Comparison of ENCODE assay signal across 9 mouse cellular contexts in genomic region chr7:105568583-105568982, GRCm38 (mm10). TPM values are rescaled to one million over a fixed set of nuclear protein-coding genes. Genes with fewer than 3 reads are reported as not detected.
A peak's percentile ranks its signal among the peaks of the same experiment; 100 is the strongest.
DNase-seq lines count a peak whose midpoint lies in the region; ATAC-seq and TF ChIP-seq lines count a peak whose summit lies in the region.
"Had no signal": no experiment of that assay in that cellular context is flagged by ENCODE, and none has a peak within 500 bp of the region (broad histone marks: within the 10 kb centered on the region; RNA-seq: fewer than 3 reads in every experiment).

No protein-coding gene starts in this region.

- H3K4me3 ChIP-seq in cerebellum, adult 2 months (replicated peaks; ENCODE audit: insufficient read depth, low read depth, low read length), result peak overlapping the region; percentile 59
- peak overlapping the region; percentile 23; the same call in 1 of the 2 replicates for H3K4me3 ChIP-seq in hindbrain, embryonic 10.5 days
- peak overlapping the region; percentile 28 for H3K4me3 ChIP-seq in midbrain, embryonic 15.5 days
- H3K4me3 ChIP-seq: myocyte had no signal

- peak overlapping the region; percentile 90 for H3K27ac ChIP-seq in cerebellum, adult 2 months (ENCODE audit: insufficient read depth, low read length)
- H3K27ac ChIP-seq in hindbrain, embryonic 10.5 days, result peak overlapping the region; percentile 72
- H3K27ac ChIP-seq in midbrain, embryonic 15.5 days, result peak overlapping the region; percentile 89

- ATAC-seq in midbrain, embryonic 15.5 days (replicated peaks), result peak; percentile 74

- TF ChIP-seq POLR2A in cerebellum, adult 2 months (IDR thresholded peaks at IDR 0.05; ENCODE audit: borderline replicate concordance, insufficient read depth, low read length), result no peak

- H3K4me1 ChIP-seq in cerebellum, adult 2 months (ENCODE audit: control insufficient read depth, insufficient read depth, low read length), result peaks cover 40% of the 10 kb centered on the region
- H3K4me1 ChIP-seq in hindbrain, embryonic 10.5 days (replicated peaks), result peaks cover 28% of the 10 kb centered on the region
- H3K4me1 ChIP-seq in midbrain, embryonic 15.5 days, result peaks cover 55% of the 10 kb centered on the region

- peak overlapping the region; percentile 38 for H3K9ac ChIP-seq in midbrain, embryonic 15.5 days

- DNase-seq in brain, adult 2 months (ENCODE audit: low read depth, low spot score), result peak; percentile 94
- DNase-seq in cerebellum, adult 2 months, result peak; percentile 69 to 78
- DNase-seq in hindbrain, embryonic 10.5 days (ENCODE audit: low spot score), result peak; percentile 25
- DNase-seq in adrenal gland, adult (ENCODE audit: inconsistent age in 2 of 2, low spot score in 1 of 2), result no peak
- DNase-seq in heart, postnatal 36 days, result no peak
- no peak for DNase-seq in gastrocnemius, adult 18-20 months (ENCODE audit: low spot score)

- intact Hi-C loops in heart, postnatal 36 days (cut with DNase I), result no loop called here

- 2% methylated on average over 7 of the region's 7 CpGs for WGBS in cerebellum, adult 2 months
- WGBS in hindbrain, embryonic 10.5 days, result 17% methylated on average over 7 of the region's 7 CpGs
- WGBS in midbrain, embryonic 15.5 days, result 3% methylated on average over 7 of the region's 7 CpGs

- H3K9me3 ChIP-seq in hindbrain, embryonic 10.5 days, result no peaks in the 10 kb centered on the region
- H3K9me3 ChIP-seq in midbrain, embryonic 15.5 days, result no peaks in the 10 kb centered on the region

- no peaks in the 10 kb centered on the region for H3K27me3 ChIP-seq in cerebellum, adult 2 months (ENCODE audit: control insufficient read depth, insufficient read depth, low read length)
- H3K27me3 ChIP-seq in hindbrain, embryonic 10.5 days (ENCODE audit: insufficient read depth, poor library complexity, severe bottlenecking), result no peaks in the 10 kb centered on the region
- H3K27me3 ChIP-seq in midbrain, embryonic 15.5 days (replicated peaks), result no peaks in the 10 kb centered on the region

- TF ChIP-seq CTCF in cerebellum, adult 2 months (IDR thresholded peaks at IDR 0.05; ENCODE audit: borderline replicate concordance, insufficient read depth, low read depth, low read length), result no peak

- H3K36me3 ChIP-seq in hindbrain, embryonic 10.5 days, result peaks cover 60% of the 10 kb centered on the region
- peaks cover 42% of the 10 kb centered on the region for H3K36me3 ChIP-seq in midbrain, embryonic 15.5 days (replicated peaks)

- H3K4me2 ChIP-seq in midbrain, embryonic 15.5 days, result peak overlapping the region; percentile 56

RNA-seq across cellular contexts. Expression of gene Apbb1, which starts 12.9 kb away (rescaled TPM):
- 441 and 475 TPM in 2 replicates for polyA plus RNA-seq in cerebellum, adult 2 months (2012; rRNA removed)
- 118 and 171 TPM in 2 replicates for polyA plus RNA-seq in hindbrain, embryonic 10.5 days (2016; fragmentation: Nextera tagmentation; extraction: Ambion mirVana)
- 319 and 325 TPM in 2 replicates for polyA plus RNA-seq in midbrain, embryonic 15.5 days (2015; fragmentation: Nextera tagmentation; extraction: Ambion mirVana)
- total RNA-seq in heart, postnatal 36 days (2021), result 100 to 1,000 TPM; 116 TPM
- 1 to 10 TPM; 7.4 to 7.5 TPM for total RNA-seq in gastrocnemius, adult 18-20 months (2021)

RNA-seq across cellular contexts. Expression of gene Smpd1, which starts 14.4 kb away (rescaled TPM):
- 102 and 108 TPM in 2 replicates for polyA plus RNA-seq in cerebellum, adult 2 months (2012; rRNA removed)
- polyA plus RNA-seq in hindbrain, embryonic 10.5 days (2016; fragmentation: Nextera tagmentation; extraction: Ambion mirVana), result 36.8 and 52.4 TPM in 2 replicates
- 93.0 and 94.6 TPM in 2 replicates for polyA plus RNA-seq in midbrain, embryonic 15.5 days (2015; fragmentation: Nextera tagmentation; extraction: Ambion mirVana)
- total RNA-seq in heart, postnatal 36 days (2021), result 100 to 1,000 TPM; 156 to 163 TPM
- 10 to 100 TPM; 49.7 to 53.4 TPM for total RNA-seq in gastrocnemius, adult 18-20 months (2021)

RNA-seq across cellular contexts. Expression of gene Hpx, which starts 31.4 kb away (rescaled TPM):
- 0.60 and 0.61 TPM in 2 replicates for polyA plus RNA-seq in cerebellum, adult 2 months (2012; rRNA removed)
- polyA plus RNA-seq in hindbrain, embryonic 10.5 days (2016; fragmentation: Nextera tagmentation; extraction: Ambion mirVana), result 0.20 and 0.25 TPM in 2 replicates
- polyA plus RNA-seq in midbrain, embryonic 15.5 days (2015; fragmentation: Nextera tagmentation; extraction: Ambion mirVana), result 0.18 and 0.41 TPM in 2 replicates
- total RNA-seq in heart, postnatal 36 days (2021), result not detected
- total RNA-seq in gastrocnemius, adult 18-20 months (2021), result 1 to 10 TPM in 1 of 2 experiments, not detected in 1; 1.6 TPM
- total RNA-seq: hematopoietic stem cell, adult 5-6 weeks had no signal

Comparison
In these comparisons a context has a peak if more than half of its experiments do, and no peak if none do; other contexts are left out.
1. DNase-seq: peak in brain, adult 2 months (single experiment), cerebellum, adult 2 months (2 of 2) and hindbrain, embryonic 10.5 days (single experiment); none in adrenal gland, adult (0 of 2), heart, postnatal 36 days (0 of 2) and gastrocnemius, adult 18-20 months (single experiment).
2. Peak in every context shown above with its lines, with median percentiles within 50 percentile points of each other: H3K27ac ChIP-seq and H3K4me3 ChIP-seq.